Mouse (Mus musculus) embryonic facial prominence, embryonic 14.5 days (tissue): ENCODE results near the gene Tmed1. TPM values are rescaled to one million over a fixed set of nuclear protein-coding genes. Genes with fewer than 3 reads are reported as not detected.
A peak's percentile ranks its signal among the peaks of the same experiment; 100 is the strongest.
"Not testable (repeated sequence)": the region's sequence is repeated elsewhere in the genome, so short reads cannot be mapped to it uniquely, and the experiment has no call there.

Experiments
- ATAC-seq: fragments of 200-750 bp; cut with Nextera tagmentation; 2 replicates; pipeline ENCODE4 v1.8.0; 2017; ENCODE audit warnings: low read depth, moderate number of reproducible peaks, moderate TSS enrichment
- DNase-seq: peaks from one replicate; pipeline ENCODE4 v3.0.0-alpha.2; 2015; ENCODE audit warnings: low spot score
- H3K27ac ChIP-seq: fragments of 300-500 bp; sonication (generic); replicated peaks from 2 replicates; pipeline ENCODE4 v1.5.1; 2014; ENCODE audit warnings: low read depth, mild to moderate bottlenecking, low read length, moderate library complexity
- H3K27me3 ChIP-seq: fragments of 300-500 bp; sonication (generic); replicated peaks from 2 replicates; pipeline ENCODE4 v1.6.1; 2014; ENCODE audit warnings: low read length; ENCODE audit not compliant: control insufficient read depth, insufficient read depth
- H3K36me3 ChIP-seq: fragments of 300-500 bp; sonication (generic); 2 replicates; pipeline ENCODE4 v1.6.1; 2014; ENCODE audit warnings: low read length, mixed read lengths; ENCODE audit not compliant: control insufficient read depth, insufficient read depth
- H3K4me1 ChIP-seq: fragments of 300-500 bp; sonication (generic); 2 replicates; pipeline ENCODE4 v1.6.1; 2014; ENCODE audit warnings: antibody characterized with exemption, low read length; ENCODE audit not compliant: control insufficient read depth, insufficient read depth
- H3K4me2 ChIP-seq: fragments of 300-500 bp; sonication (generic); 2 replicates; pipeline ENCODE4 v1.6.1; 2014; ENCODE audit warnings: low read depth, mild to moderate bottlenecking, low read length, moderate library complexity, mixed read lengths
- H3K4me3 ChIP-seq: fragments of 300-500 bp; sonication (generic); 2 replicates; pipeline ENCODE4 v1.5.1; 2014; ENCODE audit warnings: low read depth, mild to moderate bottlenecking, low read length
- H3K9ac ChIP-seq: fragments of 300-500 bp; sonication (generic); 2 replicates; pipeline ENCODE4 v1.6.1; 2014; ENCODE audit warnings: low read depth, mild to moderate bottlenecking, low read length, moderate library complexity, mixed read lengths
- H3K9me3 ChIP-seq: fragments of 300-500 bp; sonication (generic); 2 replicates; pipeline ENCODE4 v1.6.1; 2016; ENCODE audit warnings: low read length; ENCODE audit not compliant: control insufficient read depth
- WGBS: fragments of 180-500 bp; shearing (Covaris S2); extraction: QIAGEN DNeasy Blood & Tissue Kit; methylation state at CpG from one replicate; pipeline ENCODE4 v1.1.7; 2014; 5-methylcytosine and 5-hydroxymethylcytosine counted together
- microRNA-seq: library from miRNA; unstranded; fragments of <30 nt; microRNA quantifications from one replicate; pipeline ENCODE4, GENCODE M21; 2016; ENCODE audit warnings: borderline number of aligned reads
- polyA plus RNA-seq: library from polyadenylated mRNA; unstranded; fragments of >200 nt; fragmentation: Nextera tagmentation; extraction: Ambion mirVana; gene quantifications from 2 replicates; pipeline ENCODE4 v1.2.1, GENCODE M21; 2014

The Tmed1 gene
- polyA plus RNA-seq, 1 experiment from 2014 or later: 103 TPM

DNA sequence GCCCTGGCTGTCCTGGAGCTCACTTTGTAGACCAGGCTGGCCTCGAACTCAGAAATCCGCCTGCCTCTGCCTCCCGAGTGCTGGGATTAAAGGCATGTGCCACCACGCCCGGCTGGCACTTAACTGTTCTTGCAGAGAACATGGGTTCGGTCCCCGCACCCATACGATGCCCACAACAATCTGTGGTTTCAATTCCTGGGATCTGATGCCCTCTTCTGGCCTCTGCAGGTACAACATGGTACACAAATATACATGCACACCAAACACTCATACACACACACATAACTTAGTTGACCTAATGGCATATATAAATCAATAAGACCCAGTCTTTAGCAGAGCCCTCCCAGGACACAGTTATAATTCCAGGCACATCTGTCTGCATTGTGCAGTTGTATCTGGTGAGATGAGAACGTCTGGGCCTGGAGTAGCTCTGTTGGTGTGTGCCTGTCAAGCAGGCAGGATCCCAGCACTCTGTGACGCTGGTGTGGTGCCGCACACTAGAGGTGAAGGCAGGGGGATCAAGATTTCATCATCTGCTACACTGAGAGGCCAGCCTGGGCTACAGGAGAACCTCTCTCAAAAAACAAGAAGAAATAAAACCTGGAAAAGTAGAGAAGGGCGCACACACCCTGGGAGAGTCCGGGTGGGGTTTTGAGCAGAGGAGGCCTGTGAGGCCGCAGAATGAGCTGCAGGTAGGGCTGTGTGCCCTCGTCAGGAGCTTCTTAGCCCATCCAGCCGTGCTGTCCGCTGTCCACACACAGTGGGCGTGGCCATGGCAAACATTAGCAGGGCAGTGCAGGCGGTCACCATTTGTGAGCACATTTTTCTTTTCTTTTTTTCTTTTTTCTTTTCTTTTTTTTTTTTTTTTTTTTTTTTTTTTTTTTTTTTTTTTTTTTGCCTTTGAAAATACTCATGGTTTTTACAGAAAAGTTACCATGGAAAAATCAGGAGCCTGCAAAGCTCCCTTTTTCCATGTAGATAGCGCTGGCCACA, 40.7 kb downstream of the Tmed1 start:
- WGBS: 87% methylated on average over 18 of the region's 20 CpGs
- Histone ChIP-seq H3K4me2 (no peak overlapping the region), H3K4me1 (no peaks in the 10 kb centered on the region), H3K27me3 (no peaks in the 10 kb centered on the region), H3K9me3 (no peaks in the 10 kb centered on the region), H3K27ac (no peak overlapping the region), H3K4me3 (no peak overlapping the region), H3K9ac (no peak overlapping the region), H3K36me3 (peaks cover 86% of the 10 kb centered on the region)
- DNase-seq: no peak
- ATAC-seq: no peak

DNA sequence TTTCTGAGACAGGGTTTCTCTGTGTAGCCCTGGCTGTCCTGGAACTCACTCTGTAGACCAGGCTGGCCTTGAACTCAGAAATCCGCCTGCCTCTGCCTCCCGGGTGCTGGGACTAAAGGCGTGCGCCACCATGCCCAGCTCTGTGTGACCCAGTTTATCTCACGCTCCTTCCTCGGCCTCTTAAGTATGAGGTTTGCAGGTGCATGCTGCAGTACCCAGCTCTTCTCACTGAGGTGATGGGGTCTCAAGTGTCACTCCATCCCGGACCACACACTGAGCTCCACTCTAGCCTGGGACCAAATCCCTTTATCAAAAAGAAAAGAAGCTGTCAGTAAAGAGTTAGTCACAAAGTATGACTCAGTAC, 45.5 kb downstream of the Tmed1 start:
- H3K9me3 ChIP-seq, ATAC-seq, H3K4me3 ChIP-seq, H3K4me1 ChIP-seq, H3K27me3 ChIP-seq, H3K9ac ChIP-seq, DNase-seq, H3K4me2 ChIP-seq, H3K27ac ChIP-seq: not testable (repeated sequence)
- 87% methylated on average over 7 of the region's 7 CpGs for WGBS
- peaks cover 51% of the 10 kb centered on the region for H3K36me3 ChIP-seq

DNA sequence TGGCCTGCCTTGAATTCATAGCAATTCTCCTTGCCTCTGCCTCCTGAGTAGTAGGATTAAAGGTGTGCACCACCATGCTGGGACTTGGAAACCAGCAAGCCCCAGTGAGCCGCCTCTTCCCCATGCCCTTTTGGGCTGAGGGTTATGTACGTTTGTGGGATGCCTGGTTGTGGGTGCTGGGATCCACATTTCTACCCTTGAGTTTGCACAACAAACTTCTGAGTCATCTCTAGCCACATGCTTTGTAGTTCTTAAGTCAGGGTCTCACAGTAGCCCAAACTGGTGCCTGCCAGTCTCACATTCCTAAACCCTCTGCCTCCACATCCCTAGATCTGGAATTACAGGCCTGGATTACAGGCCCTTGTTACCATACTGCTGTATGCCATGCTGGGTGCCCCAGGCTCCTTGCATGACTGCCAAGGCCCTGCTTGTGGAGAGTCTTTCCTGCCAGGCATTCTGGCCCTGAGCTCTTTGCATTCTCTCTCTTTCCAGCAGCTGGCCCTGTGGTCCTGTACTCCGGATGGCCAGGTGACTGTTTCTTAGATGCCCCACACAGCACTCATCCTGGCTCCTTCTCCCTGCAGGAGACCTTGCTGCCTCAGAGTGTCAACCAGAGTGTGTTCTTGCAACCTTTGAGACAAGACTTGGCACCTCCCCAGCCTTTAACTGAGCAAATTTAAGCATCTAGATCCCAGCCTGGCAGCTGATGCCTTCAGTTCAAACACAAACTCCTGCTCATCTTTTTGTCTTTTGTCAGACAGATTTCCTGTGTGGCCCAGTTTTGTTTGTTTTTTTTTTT, 46.1 kb downstream of the Tmed1 start:
- Histone ChIP-seq H3K4me3 (no peak overlapping the region), H3K9ac (no peak overlapping the region), H3K4me2 (no peak overlapping the region), H3K36me3 (peaks cover 51% of the 10 kb centered on the region), H3K4me1 (no peaks in the 10 kb centered on the region; the same call in 1 of the 2 replicates), H3K9me3 (no peaks in the 10 kb centered on the region), H3K27me3 (no peaks in the 10 kb centered on the region), H3K27ac (no peak overlapping the region)
- 81% methylated on average over 3 of the region's 3 CpGs for WGBS
- DNase-seq (no peak), ATAC-seq (no peak)

DNA sequence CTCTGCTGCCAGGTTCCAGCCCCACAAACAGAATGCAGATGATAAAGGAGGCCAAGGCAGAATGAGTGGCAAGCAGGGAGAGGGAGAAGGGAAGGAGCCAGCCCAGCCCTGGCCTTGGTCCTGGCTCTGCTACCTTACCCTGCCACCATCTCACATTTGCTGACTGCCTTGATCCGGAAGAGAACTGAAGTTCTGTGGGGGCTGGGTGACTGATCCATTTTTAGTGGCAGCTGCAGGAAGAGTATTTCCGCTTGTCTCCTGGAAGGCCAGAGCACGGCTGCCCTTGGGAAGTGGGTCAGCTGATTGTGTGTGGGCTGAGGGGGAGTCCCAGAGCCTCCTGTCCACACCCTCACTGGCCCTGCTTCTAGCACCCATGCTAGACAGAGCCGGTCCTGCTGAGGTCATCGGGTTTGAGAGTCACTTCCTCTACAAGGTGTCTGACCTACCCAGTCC, 46.9 kb downstream of the Tmed1 start:
- WGBS: 66% methylated on average over 5 of the region's 5 CpGs
- no peaks in the 10 kb centered on the region for H3K27me3 ChIP-seq
- peaks cover 51% of the 10 kb centered on the region for H3K36me3 ChIP-seq
- DNase-seq: peak; percentile 53
- ATAC-seq: peak; percentile 50; the same call in 1 of the 2 replicates
- no peaks in the 10 kb centered on the region for H3K9me3 ChIP-seq
- no peak overlapping the region for H3K4me3 ChIP-seq
- H3K4me2 ChIP-seq: no peak overlapping the region
- H3K27ac ChIP-seq: no peak overlapping the region
- H3K9ac ChIP-seq: no peak overlapping the region
- H3K4me1 ChIP-seq: no peaks in the 10 kb centered on the region; the same call in 1 of the 2 replicates

DNA sequence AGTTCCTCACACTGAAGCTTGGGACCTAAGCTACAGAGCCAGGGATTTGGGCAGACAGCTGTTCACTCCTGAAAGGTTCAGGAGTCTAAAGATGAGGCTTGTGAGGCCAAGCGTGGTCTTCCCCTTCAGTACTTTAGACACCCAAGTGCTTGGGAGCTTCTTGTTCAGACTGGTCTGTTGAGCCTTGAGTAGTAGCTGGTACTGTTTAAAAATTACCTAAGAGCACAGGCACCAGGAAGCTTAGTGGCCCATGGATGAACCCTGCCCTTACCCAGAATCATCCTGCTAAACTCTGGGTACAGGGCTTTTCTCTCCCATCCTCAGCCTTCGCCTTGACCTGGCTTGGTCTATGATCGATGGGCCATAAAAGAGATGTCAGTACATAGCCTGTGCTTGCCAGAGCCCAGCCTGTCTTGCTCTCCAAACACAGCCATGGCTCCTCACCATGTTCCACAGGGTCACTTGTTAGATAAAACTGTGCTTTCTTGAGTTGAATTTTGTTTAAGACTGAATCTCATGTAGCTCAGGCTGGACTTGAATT, 49.6 kb downstream of the Tmed1 start:
- ATAC-seq (no peak), DNase-seq (no peak)
- Histone ChIP-seq H3K4me1 (no peaks in the 10 kb centered on the region; the same call in 1 of the 2 replicates), H3K36me3 (peaks cover 28% of the 10 kb centered on the region), H3K4me3 (no peak overlapping the region), H3K9me3 (no peaks in the 10 kb centered on the region), H3K27me3 (no peaks in the 10 kb centered on the region), H3K27ac (no peak overlapping the region), H3K9ac (no peak overlapping the region), H3K4me2 (no peak overlapping the region)
- WGBS: 90% methylated on average over 3 of the region's 3 CpGs

DNA sequence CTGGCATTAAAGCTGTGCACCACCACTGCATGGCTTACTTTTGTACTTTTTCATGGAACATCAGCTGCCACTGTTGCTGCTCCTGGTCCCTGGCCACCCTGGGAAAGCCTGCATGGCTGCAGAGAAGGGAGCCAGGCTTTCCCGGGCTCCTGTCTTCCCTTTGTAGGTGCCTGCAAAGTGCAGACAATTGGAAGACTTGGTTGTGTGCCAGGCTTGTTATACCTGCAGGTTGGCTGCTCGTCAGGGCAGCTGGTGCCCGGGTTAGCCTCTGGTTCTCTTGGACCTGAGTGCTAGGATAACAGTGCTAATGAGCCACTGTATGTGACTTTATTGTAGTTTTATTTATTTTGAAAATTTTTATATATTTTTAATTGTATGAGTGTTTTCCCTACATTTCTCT, 51.2 kb downstream of the Tmed1 start:
- H3K36me3 ChIP-seq: peaks cover 26% of the 10 kb centered on the region
- H3K27ac ChIP-seq: no peak overlapping the region
- H3K9me3 ChIP-seq: no peaks in the 10 kb centered on the region
- no peak for ATAC-seq
- DNase-seq: no peak
- no peak overlapping the region for H3K4me2 ChIP-seq
- H3K27me3 ChIP-seq: no peaks in the 10 kb centered on the region
- no peaks in the 10 kb centered on the region; the same call in 1 of the 2 replicates for H3K4me1 ChIP-seq
- WGBS: 86% methylated on average over 3 of the region's 3 CpGs
- no peak overlapping the region for H3K4me3 ChIP-seq
- no peak overlapping the region for H3K9ac ChIP-seq

Small RNA genes lying within 50 kb of the gene (microRNA-seq; reads per million reads assigned to microRNA genes)
- gene Mir199a-1: 37.7 reads per million, percentile 40 among the genes with 10 or more reads in this experiment

Other genes with a start within 250 kb of the Tmed1 start
- gene Atg4d, start 245.0 kb downstream of the Tmed1 start, polyA plus RNA-seq: 26.3 and 35.5 TPM in 2 replicates
- gene Kri1, start 222.3 kb downstream of the Tmed1 start, polyA plus RNA-seq: 11.0 and 14.4 TPM in 2 replicates
- 57.2 and 57.7 TPM in 2 replicates for gene Cdkn2d, start 218.8 kb downstream of the Tmed1 start, polyA plus RNA-seq
- 20.8 and 22.7 TPM in 2 replicates for gene Ap1m2, start 197.9 kb downstream of the Tmed1 start, polyA plus RNA-seq
- 111 and 132 TPM in 2 replicates for gene Slc44a2, start 189.6 kb downstream of the Tmed1 start, polyA plus RNA-seq
- 139 and 177 TPM in 2 replicates for gene Ilf3, start 142.4 kb downstream of the Tmed1 start, polyA plus RNA-seq
- 36.9 and 49.4 TPM in 2 replicates for gene Qtrt1, start 98.4 kb downstream of the Tmed1 start, polyA plus RNA-seq
- 65.8 and 69.3 TPM in 2 replicates for gene Dnm2, start 85.3 kb downstream of the Tmed1 start, polyA plus RNA-seq
- gene AB124611, start 15.9 kb upstream of the Tmed1 start, polyA plus RNA-seq: 2.0 and 2.1 TPM in 2 replicates
- gene Carm1, start 36.6 kb upstream of the Tmed1 start, polyA plus RNA-seq: 55.7 and 57.1 TPM in 2 replicates
- 41.5 and 42.3 TPM in 2 replicates for gene Timm29, start 82.5 kb upstream of the Tmed1 start, polyA plus RNA-seq
- gene Yipf2, start 82.6 kb upstream of the Tmed1 start, polyA plus RNA-seq: 16.0 and 18.2 TPM in 2 replicates
- 70.9 and 82.0 TPM in 2 replicates for gene Smarca4, start 105.9 kb upstream of the Tmed1 start, polyA plus RNA-seq
- 13.9 and 14.1 TPM in 2 replicates for gene Ldlr, start 213.2 kb upstream of the Tmed1 start, polyA plus RNA-seq